Mouse (Mus musculus) C2C12 (cell line): ENCODE measurements around the gene Tgif1.

ENCODE experiments used
- CEBPB ChIP-seq: IDR thresholded peaks from one replicate; pipeline ENCODE4 v1.6.1; 2011; ENCODE audit warnings: low read depth, mild to moderate bottlenecking, control low read depth, moderate library complexity
- CTCF ChIP-seq: IDR thresholded peaks from one replicate; pipeline ENCODE4 v1.5.1; 2011; ENCODE audit not compliant: control insufficient read depth, insufficient read depth, insufficient read length
- FOSL1 ChIP-seq: IDR thresholded peaks from one replicate; pipeline ENCODE4 v1.8.0; 2011; ENCODE audit warnings: mild to moderate bottlenecking, low read length; ENCODE audit not compliant: poor library complexity, insufficient read depth, severe bottlenecking
- MAX ChIP-seq: IDR thresholded peaks from one replicate; pipeline ENCODE4 v1.6.1; 2011; ENCODE audit warnings: mild to moderate bottlenecking, control low read depth
- MYOD1 ChIP-seq: IDR thresholded peaks from one replicate; pipeline ENCODE4 v1.6.1; 2011; ENCODE audit warnings: low read depth; ENCODE audit not compliant: control insufficient read depth, insufficient read length
- MYOG ChIP-seq: IDR thresholded peaks from one replicate; pipeline ENCODE4 v1.6.1; 2011; ENCODE audit not compliant: control insufficient read depth, insufficient read length; ENCODE audit errors: extremely low read depth
- USF1 ChIP-seq: IDR thresholded peaks from one replicate; pipeline ENCODE4 v1.6.1; 2011; ENCODE audit warnings: low read depth, mild to moderate bottlenecking, control low read depth, moderate library complexity

- TF ChIP-seq CTCF (no peak), USF1 (no peak), MYOG (no peak), MAX (no peak), MYOD1 (no peak), CEBPB (no peak), FOSL1 (no peak)
Observed at GRCm38 (mm10) chr17:70872094-70872929, 19.0 kb upstream of the Tgif1 start.
